Mouse (Mus musculus) olfactory bulb, adult 2 months (tissue): ENCODE measurements around the gene Tmem160.

Experiments used
- CTCF ChIP-seq: fragments of 200-500 bp; IDR thresholded peaks from 2 replicates; pipeline ENCODE4 v1.5.1; 2012; ENCODE audit warnings: low read depth, mild to moderate bottlenecking, low read length, moderate library complexity; ENCODE audit not compliant: insufficient read depth
- POLR2A ChIP-seq: fragments of 200-500 bp; IDR thresholded peaks from 2 replicates; pipeline ENCODE4 v1.6.1; 2012; ENCODE audit warnings: mild to moderate bottlenecking, low read depth, low read length, moderate library complexity; ENCODE audit not compliant: insufficient read depth

GRCm38 (mm10) chr7:16468115-16468514 lies 15.5 kb downstream of the Tmem160 start:
- TF ChIP-seq POLR2A: no peak
- TF ChIP-seq CTCF: no peak
